Mouse (Mus musculus): ENCODE measurements around the gene Slain2. TPM values are rescaled to one million over a fixed set of nuclear protein-coding genes. Genes with fewer than 3 reads are reported as not detected.
"Not testable (repeated sequence)": the region's sequence is repeated elsewhere in the genome, so short reads cannot be mapped to it uniquely, and the experiment has no call there.

Slain2 gene
- total RNA-seq, 2 experiments from 2014 or later, result 10.0 to 12.0 TPM

DNA sequence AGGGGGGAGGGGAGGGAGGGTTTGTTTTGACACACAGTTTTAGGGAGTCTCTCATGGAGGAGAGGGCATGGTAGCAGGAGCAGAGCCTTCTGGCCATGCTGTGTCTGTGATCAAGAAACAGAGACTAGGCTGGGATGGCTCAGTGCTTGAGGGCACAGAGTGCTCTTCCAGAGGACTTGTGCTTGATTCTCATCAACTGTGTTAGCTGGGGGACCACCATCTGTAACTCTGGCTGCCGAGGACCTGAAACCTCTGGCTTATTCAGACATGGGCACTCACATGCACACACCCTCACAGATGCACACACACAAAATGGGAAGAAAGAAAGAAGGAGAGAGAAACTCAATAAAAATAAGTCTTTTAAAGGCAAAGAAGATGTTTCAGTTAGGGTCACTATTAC is 84.4 kb downstream of the Slain2 start:
- ATAC-seq (replicated peaks; ENCODE audit: low FRiP score, poor library complexity, severe bottlenecking), result not testable (repeated sequence)

- no peak for ATAC-seq (replicated peaks; ENCODE audit: low FRiP score, poor library complexity, severe bottlenecking)
Observed at GRCm38 (mm10) chr5:73004046-73004445, 89.9 kb downstream of the Slain2 start.

- no peak; the same call in 1 of the 2 replicates for ATAC-seq (replicated peaks; ENCODE audit: low FRiP score, poor library complexity, severe bottlenecking)
Observed at GRCm38 (mm10) chr5:73006784-73007581, 92.9 kb downstream of the Slain2 start, which contains the start of gene Slc10a4. TSS of gene Slc10a4 (plus strand) at chr5:73006883.

GRCm38 (mm10) chr5:73007582-73007959 is 93.5 kb downstream of the Slain2 start:
- ATAC-seq (replicated peaks; ENCODE audit: low FRiP score, poor library complexity, severe bottlenecking), result no peak

GRCm38 (mm10) chr5:73008230-73008629 is 94.1 kb downstream of the Slain2 start:
- ATAC-seq (replicated peaks; ENCODE audit: low FRiP score, poor library complexity, severe bottlenecking), result peak; percentile 69

DNA sequence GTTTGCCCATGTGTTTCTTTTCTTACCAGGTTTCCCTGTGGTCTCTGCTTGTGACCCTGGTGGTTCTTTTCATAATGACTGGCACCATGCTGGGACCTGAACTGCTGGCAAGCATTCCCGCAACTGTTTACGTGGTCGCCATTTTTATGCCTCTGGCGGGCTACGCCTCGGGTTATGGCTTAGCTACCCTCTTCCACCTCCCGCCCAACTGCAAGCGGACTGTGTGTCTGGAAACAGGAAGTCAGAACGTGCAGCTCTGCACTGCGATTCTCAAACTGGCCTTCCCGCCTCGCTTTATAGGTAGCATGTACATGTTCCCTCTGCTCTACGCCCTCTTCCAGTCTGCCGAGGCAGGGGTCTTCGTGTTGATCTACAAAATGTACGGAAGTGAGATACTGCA is 97.7 kb downstream of the Slain2 start:
- not testable (repeated sequence) for ATAC-seq (replicated peaks; ENCODE audit: low FRiP score, poor library complexity, severe bottlenecking)

DNA sequence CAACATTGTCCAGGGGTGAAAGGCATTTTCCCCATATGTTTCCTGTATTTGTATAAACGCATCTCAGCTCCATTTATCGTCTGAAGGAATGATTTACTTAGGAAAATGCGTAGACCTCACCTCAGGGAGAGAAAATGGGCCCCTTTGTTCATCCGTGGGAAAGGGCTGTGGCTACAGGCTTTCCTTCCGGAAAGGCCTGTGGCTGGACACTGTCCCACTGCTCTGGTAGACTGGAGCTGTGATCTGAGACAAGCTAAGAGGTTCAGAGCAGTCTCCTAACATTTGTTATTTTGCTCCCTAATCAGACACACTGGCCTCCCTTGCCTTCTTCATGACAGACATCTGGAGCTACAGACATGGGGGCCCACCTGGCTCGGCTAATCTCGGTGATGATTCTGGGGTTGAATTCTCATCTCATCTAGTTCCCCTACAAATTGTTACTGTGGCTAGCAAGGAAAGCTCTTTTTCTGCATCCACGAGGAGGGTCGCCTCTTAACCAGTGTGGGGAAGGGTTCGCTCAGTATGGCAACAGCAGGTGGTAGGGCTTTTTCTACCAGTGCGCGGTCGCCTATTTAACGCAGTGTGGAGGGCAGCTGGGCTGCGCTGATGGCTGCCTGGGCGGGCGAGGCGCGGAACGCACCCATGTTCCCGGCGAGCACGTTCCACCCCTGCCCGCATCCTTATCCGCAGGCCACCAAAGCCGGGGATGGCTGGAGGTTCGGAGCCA is 98.9 kb downstream of the Slain2 start:
- not testable (repeated sequence) for ATAC-seq (replicated peaks; ENCODE audit: low FRiP score, poor library complexity, severe bottlenecking)

DNA sequence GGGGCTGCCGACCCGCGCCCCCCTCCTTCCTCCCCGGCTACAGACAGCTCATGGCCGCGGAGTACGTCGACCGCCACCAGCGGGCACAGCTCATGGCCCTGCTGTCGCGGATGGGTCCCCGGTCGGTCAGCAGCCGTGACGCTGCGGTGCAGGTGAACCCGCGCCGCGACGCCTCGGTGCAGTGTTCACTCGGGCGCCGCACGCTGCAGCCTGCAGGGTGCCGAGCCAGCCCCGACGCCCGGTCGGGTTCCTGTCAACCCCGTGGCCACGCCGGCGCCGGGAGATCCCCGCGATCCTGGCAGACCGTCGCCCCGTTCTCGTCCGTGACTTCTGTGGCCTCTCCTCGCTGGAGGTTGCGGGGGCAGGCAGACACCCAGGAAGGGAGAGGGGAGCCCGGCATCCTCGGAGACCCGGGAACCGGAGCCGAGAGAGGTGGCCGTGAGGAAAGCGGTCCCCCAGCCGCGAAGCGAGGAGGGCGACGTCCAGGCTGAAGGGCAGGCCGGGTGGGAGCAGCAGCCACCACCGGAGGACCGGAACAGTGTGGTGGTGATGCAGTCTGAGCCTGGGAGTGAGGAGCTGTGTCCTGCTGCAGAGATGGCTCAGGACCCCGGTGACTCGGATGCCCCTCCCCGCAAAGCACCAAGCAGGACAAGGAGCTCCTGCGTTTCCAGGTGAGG is 99.6 kb downstream of the Slain2 start:
- not testable (repeated sequence) for ATAC-seq (replicated peaks; ENCODE audit: low FRiP score, poor library complexity, severe bottlenecking)

DNA sequence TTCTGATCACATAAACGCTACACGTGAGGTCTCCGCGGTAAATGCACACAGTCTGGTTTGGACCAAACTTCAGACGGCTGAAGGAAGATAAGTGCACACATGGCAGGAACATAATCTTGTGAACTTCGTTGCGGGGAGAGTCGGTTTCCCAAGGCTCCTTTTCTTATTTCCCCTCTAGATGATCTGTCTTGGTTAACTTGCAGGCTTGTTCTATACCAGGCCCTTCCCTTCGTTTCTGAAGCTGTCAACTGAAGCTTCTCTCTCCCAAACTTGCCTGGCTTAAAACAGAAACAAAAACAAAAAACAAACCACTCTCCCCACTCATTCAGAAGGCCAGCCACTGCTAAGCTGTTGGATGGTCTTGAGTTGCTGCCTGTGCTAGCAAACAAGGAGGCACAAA is 100.6 kb downstream of the Slain2 start:
- ATAC-seq (replicated peaks; ENCODE audit: low FRiP score, poor library complexity, severe bottlenecking), result no peak

DNA sequence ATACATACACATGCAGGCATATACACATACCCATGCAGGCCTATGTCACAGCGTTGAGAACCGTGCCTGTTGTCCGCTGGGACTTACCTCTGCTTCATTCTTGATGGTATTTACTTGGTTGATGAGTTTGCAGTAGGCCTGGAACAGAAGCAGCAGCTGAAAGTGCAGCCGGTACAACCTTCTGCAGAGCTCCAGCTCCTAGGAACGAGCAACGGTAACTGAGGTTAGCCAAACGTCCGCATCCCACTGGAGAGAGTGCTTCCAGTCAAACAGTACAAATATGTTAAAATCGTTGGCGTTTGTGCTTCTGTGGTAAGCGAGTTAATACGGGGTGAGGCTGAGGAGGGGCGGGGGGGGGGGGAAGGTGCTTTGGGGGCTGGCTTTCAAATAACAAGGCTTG is 109.7 kb downstream of the Slain2 start:
- no peak for ATAC-seq (replicated peaks; ENCODE audit: low FRiP score, poor library complexity, severe bottlenecking)

Other genes starting within 250 kb of the Slain2 start
- 0.63 TPM in 1 of 2 replicates, not detected in the other for gene Txk, start 161.5 kb upstream of the Slain2 start, total RNA-seq (2015; ENCODE audit: low replicate concordance)
- 0.68 and 1.4 TPM in 2 replicates for gene Txk, start 161.5 kb upstream of the Slain2 start, total RNA-seq (2017; ENCODE audit: low replicate concordance)
- 1.7 and 5.6 TPM in 2 replicates for gene Tec, start 45.8 kb upstream of the Slain2 start, total RNA-seq (2015; ENCODE audit: low replicate concordance)
- gene Tec, start 45.8 kb upstream of the Slain2 start, total RNA-seq (2017; ENCODE audit: low replicate concordance), result 5.4 and 6.3 TPM in 2 replicates
- gene Gm10135, start 60.4 kb downstream of the Slain2 start, total RNA-seq (2015; ENCODE audit: low replicate concordance), result not detected in 2 replicates
- not detected in 2 replicates for gene Gm10135, start 60.4 kb downstream of the Slain2 start, total RNA-seq (2017; ENCODE audit: low replicate concordance)
- not detected in 2 replicates for gene Slc10a4, start 92.6 kb downstream of the Slain2 start, total RNA-seq (2015; ENCODE audit: low replicate concordance)
- not detected in 2 replicates for gene Slc10a4, start 92.6 kb downstream of the Slain2 start, total RNA-seq (2017; ENCODE audit: low replicate concordance)

All from erythroblast, adult 5-6 weeks (primary cell).